Mouse (Mus musculus) liver, adult 2 months (tissue): ENCODE measurements around the gene Pptc7. TPM values are rescaled to one million over a fixed set of nuclear protein-coding genes. Genes with fewer than 3 reads are reported as not detected.

Source experiments
- DNase-seq: peaks from one replicate; pipeline ENCODE4 v3.0.0-alpha.2; 2011; ENCODE audit warnings: low read depth, low spot score; ENCODE audit errors: extremely low read depth
- H3K27ac ChIP-seq: fragments of 200-500 bp; replicated peaks from 2 replicates; pipeline ENCODE4 v1.5.1; 2012; ENCODE audit warnings: low read depth, mild to moderate bottlenecking, control low read depth, inconsistent platforms, low read length; ENCODE audit not compliant: insufficient read depth
- H3K27me3 ChIP-seq: fragments of 200-500 bp; 2 replicates; pipeline ENCODE4 v1.6.1; 2012; ENCODE audit warnings: mild to moderate bottlenecking, moderate library complexity, low read length, inconsistent platforms; ENCODE audit not compliant: control insufficient read depth, insufficient read depth
- H3K36me3 ChIP-seq: fragments of 200-500 bp; 2 replicates; pipeline ENCODE4 v1.6.1; 2012; ENCODE audit warnings: low read length, inconsistent platforms; ENCODE audit not compliant: control insufficient read depth, insufficient read depth
- H3K4me1 ChIP-seq: fragments of 200-500 bp; 2 replicates; pipeline ENCODE4 v1.6.1; 2011; ENCODE audit warnings: low read length; ENCODE audit not compliant: control insufficient read depth, insufficient read depth
- H3K4me3 ChIP-seq: fragments of 200-500 bp; 2 replicates; pipeline ENCODE4 v1.5.1; 2011; ENCODE audit warnings: low read depth, mild to moderate bottlenecking, control low read depth, low read length, moderate library complexity; ENCODE audit not compliant: insufficient read depth
- H3K79me2 ChIP-seq: fragments of 200-500 bp; 2 replicates; pipeline ENCODE4 v1.6.1; 2012; ENCODE audit warnings: inconsistent platforms, mild to moderate bottlenecking, low read length, moderate library complexity; ENCODE audit not compliant: control insufficient read depth, insufficient read depth
- H3K9ac ChIP-seq: fragments of 200-500 bp; 2 replicates; pipeline ENCODE4 v1.6.1; 2012; ENCODE audit warnings: low read depth, mild to moderate bottlenecking, control low read depth, inconsistent platforms, low read length
- CTCF ChIP-seq: fragments of 200-500 bp; IDR thresholded peaks from 2 replicates; pipeline ENCODE4 v1.5.1; 2011; ENCODE audit warnings: low read depth, low read length, control low read depth
- POLR2A ChIP-seq: fragments of 200-500 bp; IDR thresholded peaks from 2 replicates; pipeline ENCODE4 v1.6.1; 2011; ENCODE audit warnings: low read length, control low read depth; ENCODE audit not compliant: insufficient read depth; ENCODE audit errors: extremely low read depth
- WGBS: fragments of 180-500 bp; shearing (Covaris S2); methylation state at CpG from one replicate; pipeline ENCODE4 v1.1.7; 2018; 5-methylcytosine and 5-hydroxymethylcytosine counted together
- polyA plus RNA-seq: library from polyadenylated mRNA; depleted of rRNA; stranded (reverse); fragments of >200 nt; gene quantifications from 2 replicates; pipeline ENCODE4 v1.2.3, GENCODE M21; 2012
- total RNA-seq: library from RNA; depleted of rRNA; stranded (reverse); fragments of >200 nt; gene quantifications from 2 replicates; pipeline ENCODE4 v1.2.3, GENCODE M21; 2014

Pptc7 gene
- total and polyA plus RNA-seq, 2 experiments: 8.7 to 17.6 TPM

GRCm38 (mm10) chr5:122274785-122275184 lies 9.4 kb upstream of the Pptc7 start:
- H3K27me3 ChIP-seq: no peaks in the 10 kb centered on the region
- no peak overlapping the region for H3K4me3 ChIP-seq
- H3K9ac ChIP-seq: no peak overlapping the region
- H3K36me3 ChIP-seq: no peaks in the 10 kb centered on the region
- peak; percentile 91 for DNase-seq
- TF ChIP-seq CTCF: no peak
- TF ChIP-seq POLR2A: no peak
- no peaks in the 10 kb centered on the region for H3K79me2 ChIP-seq
- WGBS: 7% methylated on average over 5 of the region's 5 CpGs
- 0 out of 2 replicates have a peak overlapping the region, but pooled peaks have one; percentile 19 for H3K27ac ChIP-seq
- H3K4me1 ChIP-seq: peaks cover 8% of the 10 kb centered on the region

GRCm38 (mm10) chr5:122278946-122279345 lies 5.2 kb upstream of the Pptc7 start:
- no peak for DNase-seq
- H3K9ac ChIP-seq: no peak overlapping the region
- H3K79me2 ChIP-seq: no peaks in the 10 kb centered on the region
- peaks cover 11% of the 10 kb centered on the region for H3K4me1 ChIP-seq
- H3K27ac ChIP-seq: no peak overlapping the region
- no peaks in the 10 kb centered on the region for H3K36me3 ChIP-seq
- H3K27me3 ChIP-seq: no peaks in the 10 kb centered on the region
- WGBS: 92% methylated on average over 7 of the region's 7 CpGs
- TF ChIP-seq CTCF: no peak
- TF ChIP-seq POLR2A: no peak
- no peak overlapping the region for H3K4me3 ChIP-seq

DNA sequence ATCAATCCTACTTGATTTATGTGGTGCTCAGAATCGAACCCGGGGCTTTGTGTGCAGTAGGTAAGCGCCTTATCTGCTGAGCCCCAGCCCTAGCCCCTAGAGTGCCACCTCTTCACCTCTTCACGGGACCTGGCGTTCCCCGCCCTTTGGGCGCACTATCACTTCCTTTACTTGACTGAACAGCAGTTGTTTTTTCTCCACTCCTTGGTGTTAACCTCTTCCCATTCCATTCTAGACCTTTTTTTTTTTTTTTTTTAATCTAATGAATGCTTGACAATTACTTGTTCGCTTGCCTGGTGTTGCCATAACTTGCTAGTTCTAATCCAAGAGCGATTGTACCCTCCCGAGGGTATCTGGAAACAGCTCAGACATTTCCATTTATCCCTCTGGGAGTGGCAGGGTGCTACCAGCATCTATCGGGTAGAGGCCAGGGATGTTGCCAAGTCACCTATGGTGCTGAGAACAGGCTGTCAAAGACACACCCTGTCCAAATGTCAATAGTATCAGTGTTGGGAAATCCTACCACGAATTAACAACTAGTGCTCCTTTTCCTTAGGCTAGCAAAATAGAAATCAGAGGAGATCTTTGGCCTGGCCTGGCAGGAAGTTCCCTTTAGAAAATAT lies 4.3 kb upstream of the Pptc7 start:
- DNase-seq: peak; percentile 90
- peaks cover 7% of the 10 kb centered on the region; the same call in 1 of the 2 replicates for H3K79me2 ChIP-seq
- no peaks in the 10 kb centered on the region for H3K27me3 ChIP-seq
- no peak overlapping the region for H3K9ac ChIP-seq
- peaks cover 7% of the 10 kb centered on the region for H3K4me1 ChIP-seq
- no peak overlapping the region for H3K4me3 ChIP-seq
- WGBS: 66% methylated on average over 12 of the region's 12 CpGs
- no peak for TF ChIP-seq POLR2A
- no peak for TF ChIP-seq CTCF
- no peaks in the 10 kb centered on the region for H3K36me3 ChIP-seq
- H3K27ac ChIP-seq: no peak overlapping the region; the same call in 1 of the 2 replicates

- TF ChIP-seq POLR2A (no peak), CTCF (no peak)
- no peak for DNase-seq
- H3K4me3 ChIP-seq: no peak overlapping the region
- peaks cover 4% of the 10 kb centered on the region for H3K4me1 ChIP-seq
- no peak overlapping the region for H3K9ac ChIP-seq
- WGBS: 18% methylated on average over 6 of the region's 6 CpGs
- H3K27me3 ChIP-seq: no peaks in the 10 kb centered on the region
- peak overlapping the region; percentile 41 for H3K27ac ChIP-seq
- no peaks in the 10 kb centered on the region for H3K36me3 ChIP-seq
- H3K79me2 ChIP-seq: peaks cover 11% of the 10 kb centered on the region; the same call in 1 of the 2 replicates
These were observed 3.7 kb upstream of the Pptc7 start for GRCm38 (mm10) chr5:122280422-122280826.

GRCm38 (mm10) chr5:122280827-122281462 lies 3.2 kb upstream of the Pptc7 start:
- no peak overlapping the region for H3K4me3 ChIP-seq

DNA sequence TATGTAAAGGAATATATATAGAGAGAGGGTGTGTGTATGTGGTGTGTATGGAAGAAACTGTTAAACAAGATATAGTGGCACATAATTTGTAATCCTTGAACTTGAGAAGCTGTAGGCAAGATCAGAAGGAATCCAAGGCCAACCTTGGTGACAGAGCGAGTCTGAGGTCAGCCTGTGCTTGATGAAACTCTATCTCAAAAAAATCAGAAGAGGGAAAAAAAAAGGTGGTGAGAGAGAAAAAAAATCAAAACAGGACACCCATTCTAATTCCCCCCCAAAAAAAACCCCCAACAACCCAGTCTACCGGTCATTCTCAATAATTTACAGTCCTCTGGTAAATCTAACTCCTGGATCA lies 360 bp upstream of the Pptc7 start:
- Histone ChIP-seq H3K4me1 (peaks cover 14% of the 10 kb centered on the region), H3K9ac (no peak overlapping the region), H3K4me3 (no peak overlapping the region), H3K79me2 (peaks cover 25% of the 10 kb centered on the region), H3K27me3 (no peaks in the 10 kb centered on the region), H3K36me3 (no peaks in the 10 kb centered on the region), H3K27ac (no peak overlapping the region)
- TF ChIP-seq CTCF: no peak
- TF ChIP-seq POLR2A: no peak
- no peak for DNase-seq
- WGBS: 12% methylated on average over 2 of the region's 2 CpGs

More at GRCm38 (mm10) chr5:122280827-122281462, 3.2 kb upstream of the Pptc7 start:
- no peak for TF ChIP-seq CTCF
- TF ChIP-seq POLR2A: no peak
- H3K4me1 ChIP-seq: peaks cover 5% of the 10 kb centered on the region
- H3K27ac ChIP-seq: peak overlapping the region; percentile 41; the same call in 1 of the 2 replicates
- no peaks in the 10 kb centered on the region for H3K36me3 ChIP-seq
- peaks cover 12% of the 10 kb centered on the region for H3K79me2 ChIP-seq
- 0 out of 2 replicates have a peak overlapping the region, but pooled peaks have one; percentile 3 for H3K9ac ChIP-seq
- WGBS: 35% methylated on average over 19 of the region's 19 CpGs
- H3K27me3 ChIP-seq: no peaks in the 10 kb centered on the region
- no peak for DNase-seq
